Mouse (Mus musculus): ENCODE measurements around the gene Osbpl8. TPM values are rescaled to one million over a fixed set of nuclear protein-coding genes. Genes with fewer than 3 reads are reported as not detected.

The Osbpl8 gene
- total and polyA plus RNA-seq, 3 experiments, result 12.9 to 26.4 (median 23.4) TPM

DNA sequence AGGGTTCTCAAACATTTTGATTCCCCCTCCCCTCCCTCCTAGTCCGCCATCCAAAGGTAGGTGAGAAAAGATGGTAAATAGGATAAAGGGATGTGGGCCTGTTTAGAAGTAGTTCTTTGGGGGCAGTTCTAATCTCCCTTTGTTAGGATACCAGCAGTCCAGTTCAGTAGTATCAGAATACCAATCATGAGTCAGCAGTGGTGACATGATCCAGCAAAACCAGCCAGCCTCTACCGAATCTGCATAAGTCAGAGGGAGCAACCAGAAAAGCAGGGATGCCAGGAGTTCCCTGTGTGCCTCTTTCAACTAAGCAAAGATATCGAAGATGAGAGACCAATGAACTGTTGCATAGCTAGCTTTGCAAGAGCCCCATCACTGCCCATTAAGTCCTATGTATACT lies 91.6 kb downstream of the Osbpl8 start:
- no peak overlapping the region for H3K4me2 ChIP-seq (ENCODE audit: insufficient read depth, low read depth, poor library complexity, severe bottlenecking)
- dilution Hi-C loops (cut with MboI; ENCODE audit: extremely low pct_ligation_motif_present, extremely low pct_unique_long_range_greater_than_20kb, low sequenced_read_pairs), result no loop called here
- H3K4me1 ChIP-seq (ENCODE audit: control insufficient read depth in 1 of 2, insufficient read depth in 2 of 2), result no peaks in the 10 kb centered on the region
- no peaks in the 10 kb centered on the region for H3K9me3 ChIP-seq (replicated peaks; ENCODE audit: low read length)
- no peaks in the 10 kb centered on the region; the same call in 1 of the 2 replicates for H3K79me2 ChIP-seq (replicated peaks; ENCODE audit: control insufficient read depth, extremely low read depth, insufficient read depth, poor library complexity, severe bottlenecking)
- no peak for TF ChIP-seq SMC3 (IDR thresholded peaks at IDR 0.05; ENCODE audit: low read depth, low read length)
- no peak for DNase-seq (ENCODE audit: extremely low read depth)
- H3K36me3 ChIP-seq (replicated peaks in 1 of 2; ENCODE audit: control insufficient read depth in 1 of 2, insufficient read depth in 1 of 2, low read length in 1 of 2), result peaks cover 11 to 32% of the 10 kb centered on the region in 2 experiments
- H3K9ac ChIP-seq (ENCODE audit: insufficient read depth, low read depth), result no peak overlapping the region
- in situ Hi-C loops (cut with MboI; ENCODE audit: low pct_ligation_motif_present, low pct_unique_long_range_greater_than_20kb, low sequenced_read_pairs), result no loop called here
- no peaks in the 10 kb centered on the region for H3K27me3 ChIP-seq (replicated peaks)
- H3K27ac ChIP-seq (ENCODE audit: insufficient read depth, low read depth), result no peak overlapping the region
- no peak overlapping the region for H3K4me3 ChIP-seq (replicated peaks in 1 of 3; ENCODE audit: low read depth in 2 of 3, low read length in 2 of 3, poor library complexity in 1 of 3)

GRCm38 (mm10) chr10:111257358-111257757 lies 92.8 kb downstream of the Osbpl8 start:
- H3K4me2 ChIP-seq (ENCODE audit: insufficient read depth, low read depth, poor library complexity, severe bottlenecking), result no peak overlapping the region
- dilution Hi-C loops (cut with MboI; ENCODE audit: extremely low pct_ligation_motif_present, extremely low pct_unique_long_range_greater_than_20kb, low sequenced_read_pairs) (no loop called here), in situ Hi-C loops (cut with MboI; ENCODE audit: low pct_ligation_motif_present, low pct_unique_long_range_greater_than_20kb, low sequenced_read_pairs) (no loop called here)
- no peak overlapping the region for H3K27ac ChIP-seq (ENCODE audit: insufficient read depth, low read depth)
- TF ChIP-seq RCOR1 (conservative IDR thresholded peaks at IDR 0.05; ENCODE audit: low read depth, low read length) (no peak), ZKSCAN1 (IDR thresholded peaks at IDR 0.05; ENCODE audit: borderline replicate concordance, low read depth, low read length) (no peak), NRF1 (IDR thresholded peaks at IDR 0.05; ENCODE audit: low read depth, low read length) (no peak), USF1 (IDR thresholded peaks at IDR 0.05; ENCODE audit: low read depth, low read length) (no peak), ETS1 (conservative IDR thresholded peaks at IDR 0.05; ENCODE audit: low read depth, low read length) (no peak), POLR2AphosphoS2 (IDR thresholded peaks at IDR 0.05; ENCODE audit: low read depth, low read length) (no peak), CTCF (conservative IDR thresholded peaks at IDR 0.05 in 1 of 2, IDR thresholded peaks at IDR 0.05 in 1 of 2; ENCODE audit: low read depth in 2 of 2, low read length in 2 of 2) (no peak), MAFK (IDR thresholded peaks at IDR 0.05; ENCODE audit: insufficient replicate concordance, low read length) (no peak), EP300 (IDR thresholded peaks at IDR 0.05; ENCODE audit: low read length) (no peak), ZNF384 (IDR thresholded peaks at IDR 0.05; ENCODE audit: low read depth, low read length) (no peak), NELFE (IDR thresholded peaks at IDR 0.05; ENCODE audit: low read depth, low read length) (no peak), MAZ (IDR thresholded peaks at IDR 0.05; ENCODE audit: low read depth, low read length) (no peak), CHD2 (IDR thresholded peaks at IDR 0.05; ENCODE audit: low read length) (no peak), MYC (IDR thresholded peaks at IDR 0.05; ENCODE audit: low read depth, low read length) (no peak), GABPA (IDR thresholded peaks at IDR 0.05; ENCODE audit: insufficient replicate concordance, low read depth, low read length) (no peak), MAX (IDR thresholded peaks at IDR 0.05; ENCODE audit: low read length) (no peak)
- H3K79me2 ChIP-seq (replicated peaks; ENCODE audit: control insufficient read depth, extremely low read depth, insufficient read depth, poor library complexity, severe bottlenecking), result no peaks in the 10 kb centered on the region; the same call in 1 of the 2 replicates
- no peak for DNase-seq (ENCODE audit: extremely low read depth)
- H3K4me3 ChIP-seq (replicated peaks in 1 of 3; ENCODE audit: low read depth in 2 of 3, low read length in 2 of 3, poor library complexity in 1 of 3), result no peak overlapping the region
- no peak overlapping the region for H3K9ac ChIP-seq (ENCODE audit: insufficient read depth, low read depth)
- no peaks in the 10 kb centered on the region for H3K27me3 ChIP-seq (replicated peaks)
- no peaks in the 10 kb centered on the region for H3K4me1 ChIP-seq (ENCODE audit: control insufficient read depth in 1 of 2, insufficient read depth in 2 of 2)
- no peaks in the 10 kb centered on the region for H3K9me3 ChIP-seq (replicated peaks; ENCODE audit: low read length)
- peaks cover 8 to 31% of the 10 kb centered on the region in 2 experiments for H3K36me3 ChIP-seq (replicated peaks in 1 of 2; ENCODE audit: control insufficient read depth in 1 of 2, insufficient read depth in 1 of 2, low read length in 1 of 2)

Measured in CH12.LX (cell line).